12 mouse cellular contexts compared by ENCODE assay signal in the genomic region with DNA sequence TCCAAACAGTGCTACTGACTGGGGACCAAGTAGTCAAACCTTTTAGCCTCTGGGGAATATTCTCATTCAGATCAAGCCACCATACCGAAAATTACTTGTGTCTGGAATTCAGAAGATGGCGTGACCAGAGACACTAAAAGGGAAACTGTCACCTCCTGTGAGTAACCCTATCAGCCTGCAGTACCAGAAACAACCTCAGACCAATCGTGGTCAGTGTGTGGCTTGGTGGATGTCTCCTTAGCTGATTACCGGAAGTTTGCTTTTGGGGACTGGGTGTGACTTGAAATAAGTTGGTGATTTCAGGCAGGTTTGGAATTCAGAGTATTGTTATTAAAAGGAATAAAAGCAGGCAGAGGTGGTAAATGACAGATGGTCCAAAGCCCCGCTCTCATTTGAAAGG. TPM values are rescaled to one million over a fixed set of nuclear protein-coding genes. Genes with fewer than 3 reads are reported as not detected.
A peak's percentile ranks its signal among the peaks of the same experiment; 100 is the strongest.
DNase-seq lines count a peak whose midpoint lies in the region; ATAC-seq and TF ChIP-seq lines count a peak whose summit lies in the region.
"Had no signal": no experiment of that assay in that cellular context is flagged by ENCODE, and none has a peak within 500 bp of the region (broad histone marks: within the 10 kb centered on the region; RNA-seq: fewer than 3 reads in every experiment).

No protein-coding gene starts in this region.

- DNase-seq in left cerebral cortex, adult 2 months (ENCODE audit: extremely low spot score in 1 of 2, low spot score in 2 of 2), result no peak
- DNase-seq in left cerebral cortex, adult 18-20 months (ENCODE audit: low spot score in 2 of 2), result no peak
- DNase-seq in R1 (ENCODE audit: low read depth, low spot score), result peak; percentile 59
- DNase-seq in adrenal gland, postnatal 4 days (ENCODE audit: low spot score in 2 of 2), result no peak
- DNase-seq in retina, embryonic 14.5 days (ENCODE audit: low spot score), result no peak
- DNase-seq: cerebellum, postnatal 10 days; kidney, postnatal 4 days; right cerebral cortex, postnatal 4 days had no signal

- no peak overlapping the region for H3K4me3 ChIP-seq in left cerebral cortex, adult 2 months
- H3K4me3 ChIP-seq: embryonic facial prominence, embryonic 15.5 days had no signal

- peak; percentile 4 for TF ChIP-seq CTCF in left cerebral cortex, adult 2 months (IDR thresholded peaks at IDR 0.05)

- H3K27ac ChIP-seq in left cerebral cortex, adult 2 months, result no peak overlapping the region
- H3K27ac ChIP-seq: embryonic facial prominence, embryonic 15.5 days had no signal

- intact Hi-C loops in left cerebral cortex, adult 2 months (cut with DNase I), result no loop called here

- ATAC-seq in common myeloid progenitor, adult 5-6 weeks (replicated peaks; ENCODE audit: low read depth, poor library complexity, severe bottlenecking), result peak; percentile 83
- ATAC-seq in megakaryocyte progenitor cell, adult 5-6 weeks (replicated peaks; ENCODE audit: poor library complexity), result peak; percentile 82
- ATAC-seq: activated CD4-positive, CD25-positive, alpha-beta regulatory T cell, adult 4 months had no signal

RNA-seq across cellular contexts. Expression of gene Tanc1, which starts 40.9 kb away (rescaled TPM):
- total RNA-seq in left cerebral cortex, adult 2 months (2021), result 10 to 100 TPM; 26.3 to 32.3 TPM
- 10 to 100 TPM; 25.2 to 26.7 TPM for total RNA-seq in left cerebral cortex, adult 18-20 months (2021)
- 4.9 and 6.3 TPM in 2 replicates for total RNA-seq in common myeloid progenitor, adult 5-6 weeks (2017)
- total RNA-seq in megakaryocyte progenitor cell, adult 5-6 weeks (2015), result 5.4 and 7.4 TPM in 2 replicates
- 5.1 and 6.1 TPM in 2 replicates for total RNA-seq in megakaryocyte progenitor cell, adult 5-6 weeks (2017)
- 10 to 100 TPM; 19.9 to 30.8 TPM for total RNA-seq in adrenal gland, postnatal 4 days (2021)
